Mouse (Mus musculus): ENCODE results near the gene Mtmr3.

The Mtmr3 gene

GRCm38 (mm10) chr11:4464616-4465015 is 130.0 kb downstream of the Mtmr3 start:
- no peak for DNase-seq (ENCODE audit: low spot score)

GRCm38 (mm10) chr11:4464186-4464585 is 130.5 kb downstream of the Mtmr3 start:
- DNase-seq (ENCODE audit: low spot score): no peak

GRCm38 (mm10) chr11:4462868-4463267 is 131.8 kb downstream of the Mtmr3 start:
- DNase-seq (ENCODE audit: low spot score): no peak

- peak; percentile 67 for DNase-seq (ENCODE audit: low spot score)
Measured at GRCm38 (mm10) chr11:4461154-4461553, 133.5 kb downstream of the Mtmr3 start.

GRCm38 (mm10) chr11:4460615-4461014 is 134.0 kb downstream of the Mtmr3 start:
- DNase-seq (ENCODE audit: low spot score): no peak

GRCm38 (mm10) chr11:4454895-4455535 is 139.6 kb downstream of the Mtmr3 start:
- DNase-seq (ENCODE audit: low spot score): no peak

- no peak for DNase-seq (ENCODE audit: low spot score)
Measured at GRCm38 (mm10) chr11:4452467-4453184, 142.0 kb downstream of the Mtmr3 start.

GRCm38 (mm10) chr11:4451116-4451515 is 143.5 kb downstream of the Mtmr3 start:
- DNase-seq (ENCODE audit: low spot score): peak; percentile 84

GRCm38 (mm10) chr11:4446195-4446868 is 148.3 kb downstream of the Mtmr3 start:
- DNase-seq (ENCODE audit: low spot score): no peak

GRCm38 (mm10) chr11:4442280-4442679 is 152.4 kb downstream of the Mtmr3 start:
- no peak for DNase-seq (ENCODE audit: low spot score)

GRCm38 (mm10) chr11:4440978-4441377 is 153.7 kb downstream of the Mtmr3 start, which contains the start of gene Hormad2:
Gene Hormad2 (minus strand): TSS chr11:4441105.
- peak; percentile 26 for DNase-seq (ENCODE audit: low spot score)

- DNase-seq (ENCODE audit: low spot score): no peak
Measured at GRCm38 (mm10) chr11:4438211-4438610, 156.5 kb downstream of the Mtmr3 start.

- DNase-seq (ENCODE audit: low spot score): no peak
Measured at GRCm38 (mm10) chr11:4437318-4437717, 157.3 kb downstream of the Mtmr3 start.

- peak; percentile 19 for DNase-seq (ENCODE audit: low spot score)
Measured at GRCm38 (mm10) chr11:4436631-4437030, 158.0 kb downstream of the Mtmr3 start.

GRCm38 (mm10) chr11:4434461-4434860 is 160.2 kb downstream of the Mtmr3 start:
- DNase-seq (ENCODE audit: low spot score): no peak

Measured in embryo, embryonic 10.5 days (tissue).